Mouse (Mus musculus): ENCODE data around the gene Ajuba. TPM values are rescaled to one million over a fixed set of nuclear protein-coding genes. Genes with fewer than 3 reads are reported as not detected.

The Ajuba gene
- polyA plus RNA-seq, 1 experiment from 2014 or later = 32.0 TPM

GRCm38 (mm10) chr14:54528007-54528393 lies 49.4 kb downstream of the Ajuba start:
- no peak overlapping the region for H3K4me3 ChIP-seq (replicated peaks)
- no peak for ATAC-seq (ENCODE audit: insufficient read depth, low FRiP score, low read depth)
- H3K9me3 ChIP-seq = no peaks in the 10 kb centered on the region
- H3K9ac ChIP-seq = no peak overlapping the region
- H3K27ac ChIP-seq = no peak overlapping the region
- WGBS = 22% methylated on average over 5 of the region's 5 CpGs
- H3K27me3 ChIP-seq (replicated peaks) = no peaks in the 10 kb centered on the region
- H3K36me3 ChIP-seq = no peaks in the 10 kb centered on the region
- H3K4me2 ChIP-seq = peak overlapping the region; percentile 62
- H3K4me1 ChIP-seq = peaks cover 14% of the 10 kb centered on the region; the same call in 1 of the 2 replicates

GRCm38 (mm10) chr14:54527227-54528006 lies 49.9 kb downstream of the Ajuba start:
- WGBS = 2% methylated on average over 18 of the region's 18 CpGs
- no peak overlapping the region for H3K27ac ChIP-seq
- ATAC-seq (ENCODE audit: insufficient read depth, low FRiP score, low read depth) = peak; percentile 50; the same call in 1 of the 2 replicates

GRCm38 (mm10) chr14:54523600-54523999 lies 53.8 kb downstream of the Ajuba start:
- Histone ChIP-seq H3K27me3 (replicated peaks) (no peaks in the 10 kb centered on the region), H3K27ac (no peak overlapping the region), H3K4me2 (no peak overlapping the region), H3K36me3 (no peaks in the 10 kb centered on the region), H3K4me3 (replicated peaks) (no peak overlapping the region), H3K9me3 (no peaks in the 10 kb centered on the region), H3K4me1 (peaks cover 10% of the 10 kb centered on the region; the same call in 1 of the 2 replicates), H3K9ac (no peak overlapping the region)
- ATAC-seq (ENCODE audit: insufficient read depth, low FRiP score, low read depth) = no peak
- 32% methylated on average over 6 of the region's 6 CpGs for WGBS

More at GRCm38 (mm10) chr14:54527227-54528006, 49.9 kb downstream of the Ajuba start:
- Histone ChIP-seq H3K4me3 (replicated peaks) (peak overlapping the region; percentile 32), H3K9ac (0 out of 2 replicates have a peak overlapping the region, but pooled peaks have one; percentile 9), H3K9me3 (no peaks in the 10 kb centered on the region), H3K27me3 (replicated peaks) (no peaks in the 10 kb centered on the region), H3K36me3 (no peaks in the 10 kb centered on the region), H3K4me2 (peak overlapping the region; percentile 62), H3K4me1 (peaks cover 14% of the 10 kb centered on the region; the same call in 1 of the 2 replicates)

MicroRNAs encoded within 50 kb of the gene (microRNA counts, 519-probe panel; counts per million panel counts)
- not detected for microRNA mmu-miR-686

Small RNAs within 50 kb of the gene (microRNA-seq; reads per million reads assigned to microRNA genes)
- gene Mir686 = not detected

Other genes with a start within 250 kb of the Ajuba start
- 38.1 and 44.6 TPM in 2 replicates for gene Oxa1l, start 216.7 kb downstream of the Ajuba start, polyA plus RNA-seq (2015; fragmentation: Nextera tagmentation; extraction: Ambion mirVana)
- gene Slc7a7, start 159.8 kb downstream of the Ajuba start, polyA plus RNA-seq (2015; fragmentation: Nextera tagmentation; extraction: Ambion mirVana) = 17.0 and 19.9 TPM in 2 replicates
- 273 and 275 TPM in 2 replicates for gene Mrpl52, start 150.6 kb downstream of the Ajuba start, polyA plus RNA-seq (2015; fragmentation: Nextera tagmentation; extraction: Ambion mirVana)
- gene Mmp14, start 145.9 kb downstream of the Ajuba start, polyA plus RNA-seq (2015; fragmentation: Nextera tagmentation; extraction: Ambion mirVana) = 126 and 139 TPM in 2 replicates
- gene Lrp10, start 113.4 kb downstream of the Ajuba start, polyA plus RNA-seq (2015; fragmentation: Nextera tagmentation; extraction: Ambion mirVana) = 49.6 and 51.9 TPM in 2 replicates
- 1.6 and 2.3 TPM in 2 replicates for gene Rem2, start 101.5 kb downstream of the Ajuba start, polyA plus RNA-seq (2015; fragmentation: Nextera tagmentation; extraction: Ambion mirVana)
- gene Prmt5, start 60.0 kb downstream of the Ajuba start, polyA plus RNA-seq (2015; fragmentation: Nextera tagmentation; extraction: Ambion mirVana) = 66.6 and 71.7 TPM in 2 replicates
- 48.3 and 49.3 TPM in 2 replicates for gene Haus4, start 22.9 kb downstream of the Ajuba start, polyA plus RNA-seq (2015; fragmentation: Nextera tagmentation; extraction: Ambion mirVana)
- gene 4931414P19Rik, start 28.4 kb upstream of the Ajuba start, polyA plus RNA-seq (2015; fragmentation: Nextera tagmentation; extraction: Ambion mirVana) = 6.7 and 8.3 TPM in 2 replicates
- gene Psmb5, start 40.5 kb upstream of the Ajuba start, polyA plus RNA-seq (2015; fragmentation: Nextera tagmentation; extraction: Ambion mirVana) = 370 and 382 TPM in 2 replicates
- 0.03 TPM in 2 replicates for gene Psmb11, start 43.9 kb upstream of the Ajuba start, polyA plus RNA-seq (2015; fragmentation: Nextera tagmentation; extraction: Ambion mirVana)
- not detected in 2 replicates for gene Gm17606, start 63.4 kb upstream of the Ajuba start, polyA plus RNA-seq (2015; fragmentation: Nextera tagmentation; extraction: Ambion mirVana)
- 3.7 and 4.5 TPM in 2 replicates for gene Cdh24, start 63.8 kb upstream of the Ajuba start, polyA plus RNA-seq (2015; fragmentation: Nextera tagmentation; extraction: Ambion mirVana)
- 79.3 and 84.8 TPM in 2 replicates for gene 1700123O20Rik, start 108.7 kb upstream of the Ajuba start, polyA plus RNA-seq (2015; fragmentation: Nextera tagmentation; extraction: Ambion mirVana)
- 111 and 116 TPM in 2 replicates for gene Acin1, start 109.4 kb upstream of the Ajuba start, polyA plus RNA-seq (2015; fragmentation: Nextera tagmentation; extraction: Ambion mirVana)
- 0.05 and 0.15 TPM in 2 replicates for gene Gm29776, start 121.3 kb upstream of the Ajuba start, polyA plus RNA-seq (2015; fragmentation: Nextera tagmentation; extraction: Ambion mirVana)
- gene Cebpe, start 134.6 kb upstream of the Ajuba start, polyA plus RNA-seq (2015; fragmentation: Nextera tagmentation; extraction: Ambion mirVana) = 1.3 and 1.5 TPM in 2 replicates
- gene Slc7a8, start 204.4 kb upstream of the Ajuba start, polyA plus RNA-seq (2015; fragmentation: Nextera tagmentation; extraction: Ambion mirVana) = 8.1 and 12.8 TPM in 2 replicates
- gene Rnf212b, start 236.6 kb upstream of the Ajuba start, polyA plus RNA-seq (2015; fragmentation: Nextera tagmentation; extraction: Ambion mirVana) = 0.18 TPM in 1 of 2 replicates, not detected in the other